Mouse (Mus musculus) left cerebral cortex, adult 8-10 months (tissue): ENCODE data around the gene Txnrd1. TPM values are rescaled to one million over a fixed set of nuclear protein-coding genes. Genes with fewer than 3 reads are reported as not detected.
A peak's percentile ranks its signal among the peaks of the same experiment; 100 is the strongest.

Experiments
- DNase-seq, 2 experiments: peaks; one replicate each; pipeline ENCODE4 v3.0.0; 2022; ENCODE audit warnings: low spot score in 2 of 2
- total RNA-seq, 4 experiments: library from RNA; stranded (reverse); gene quantifications; 2 replicates each; pipeline ENCODE4 v1.2.4; 2022

The Txnrd1 gene
- total RNA-seq, 4 experiments from 2014 or later = 44.4 to 54.4 (median 51.4) TPM

- DNase-seq = no peak
Observed at GRCm38 (mm10) chr10:82817936-82818335, 15.8 kb upstream of the Txnrd1 start.

- no peak for DNase-seq
Observed at GRCm38 (mm10) chr10:82818661-82819060, 15.1 kb upstream of the Txnrd1 start.

- no peak for DNase-seq
Observed at GRCm38 (mm10) chr10:82823108-82823778, 10.5 kb upstream of the Txnrd1 start.

GRCm38 (mm10) chr10:82823779-82824177, 10.0 kb upstream of the Txnrd1 start:
- DNase-seq = no peak

- DNase-seq = no peak
Observed at GRCm38 (mm10) chr10:82824541-82824940, 9.2 kb upstream of the Txnrd1 start.

- peak in 1 of 2 experiments; percentile 21 for DNase-seq
Observed at GRCm38 (mm10) chr10:82826516-82826915, 7.2 kb upstream of the Txnrd1 start.

- DNase-seq = no peak
Observed at GRCm38 (mm10) chr10:82835898-82836297, 2.1 kb downstream of the Txnrd1 start.

- no peak for DNase-seq
Observed at GRCm38 (mm10) chr10:82838390-82838789, 4.6 kb downstream of the Txnrd1 start.

GRCm38 (mm10) chr10:82844090-82844489, 10.3 kb downstream of the Txnrd1 start:
- DNase-seq = no peak

GRCm38 (mm10) chr10:82844731-82845130, 11.0 kb downstream of the Txnrd1 start:
- DNase-seq = no peak

GRCm38 (mm10) chr10:82847821-82848459, 14.2 kb downstream of the Txnrd1 start:
- DNase-seq = no peak

GRCm38 (mm10) chr10:82849686-82850353, 16.1 kb downstream of the Txnrd1 start:
- no peak for DNase-seq

GRCm38 (mm10) chr10:82850354-82850752, 16.6 kb downstream of the Txnrd1 start:
- no peak for DNase-seq

GRCm38 (mm10) chr10:82851751-82852150, 18.0 kb downstream of the Txnrd1 start:
- DNase-seq = no peak

GRCm38 (mm10) chr10:82858032-82858680, 24.4 kb downstream of the Txnrd1 start:
- no peak for DNase-seq

- peak; percentile 89 to 91 for DNase-seq
Observed at GRCm38 (mm10) chr10:82858691-82859532, 25.2 kb downstream of the Txnrd1 start.

- DNase-seq = no peak
Observed at GRCm38 (mm10) chr10:82859533-82859915, 25.8 kb downstream of the Txnrd1 start.

GRCm38 (mm10) chr10:82860181-82860928, 26.6 kb downstream of the Txnrd1 start:
- peak in 1 of 2 experiments; percentile 47 for DNase-seq

GRCm38 (mm10) chr10:82860929-82861315, 27.2 kb downstream of the Txnrd1 start:
- no peak for DNase-seq

GRCm38 (mm10) chr10:82863106-82863680, 29.4 kb downstream of the Txnrd1 start:
- DNase-seq = no peak
